Mouse (Mus musculus): ENCODE results near the gene 1700001C19Rik. TPM values are rescaled to one million over a fixed set of nuclear protein-coding genes. Genes with fewer than 3 reads are reported as not detected.
"Not testable (repeated sequence)": the region's sequence is repeated elsewhere in the genome, so short reads cannot be mapped to it uniquely, and the experiment has no call there.

1700001C19Rik gene
- total and polyA plus RNA-seq, 2 experiments: 11.7 to 16.2 TPM

GRCm38 (mm10) chr17:47420195-47420594 lies 17.0 kb downstream of the 1700001C19Rik start:
- H3K4me1 ChIP-seq (ENCODE audit: control insufficient read depth, insufficient read depth, low read length): peaks cover 4% of the 10 kb centered on the region
- DNase-seq (ENCODE audit: extremely low read depth, low read depth, low spot score): no peak
- TF ChIP-seq CTCF (IDR thresholded peaks at IDR 0.05; ENCODE audit: low read depth, low read length) (no peak), POLR2A (IDR thresholded peaks at IDR 0.05; ENCODE audit: extremely low read depth, insufficient read depth, low read length) (no peak)
- no peak overlapping the region for H3K4me3 ChIP-seq (ENCODE audit: insufficient read depth, low read depth, low read length)
- H3K36me3 ChIP-seq (ENCODE audit: control insufficient read depth, insufficient read depth, low read length): no peaks in the 10 kb centered on the region
- no peaks in the 10 kb centered on the region for H3K79me2 ChIP-seq (ENCODE audit: control insufficient read depth, insufficient read depth, low read length)
- H3K27ac ChIP-seq (replicated peaks; ENCODE audit: insufficient read depth, low read depth, low read length): no peak overlapping the region
- no peak overlapping the region for H3K9ac ChIP-seq (ENCODE audit: low read depth, low read length)
- WGBS: 88% methylated on average over 2 of the region's 2 CpGs
- no peaks in the 10 kb centered on the region for H3K27me3 ChIP-seq (ENCODE audit: control insufficient read depth, insufficient read depth, low read length)

- H3K79me2 ChIP-seq (ENCODE audit: control insufficient read depth, insufficient read depth, low read length); H3K4me1 ChIP-seq (ENCODE audit: control insufficient read depth, insufficient read depth, low read length); DNase-seq (ENCODE audit: extremely low read depth, low read depth, low spot score); H3K9ac ChIP-seq (ENCODE audit: low read depth, low read length); H3K4me3 ChIP-seq (ENCODE audit: insufficient read depth, low read depth, low read length); H3K27me3 ChIP-seq (ENCODE audit: control insufficient read depth, insufficient read depth, low read length); H3K27ac ChIP-seq (replicated peaks; ENCODE audit: insufficient read depth, low read depth, low read length); H3K36me3 ChIP-seq (ENCODE audit: control insufficient read depth, insufficient read depth, low read length): not testable (repeated sequence)
- WGBS: 9% methylated on average over 74 of the region's 74 CpGs
These were observed 27.0 kb downstream of the 1700001C19Rik start for GRCm38 (mm10) chr17:47409897-47410861.

- H3K36me3 ChIP-seq (ENCODE audit: control insufficient read depth, insufficient read depth, low read length): no peaks in the 10 kb centered on the region
- H3K27ac ChIP-seq (replicated peaks; ENCODE audit: insufficient read depth, low read depth, low read length): no peak overlapping the region
- H3K79me2 ChIP-seq (ENCODE audit: control insufficient read depth, insufficient read depth, low read length): no peaks in the 10 kb centered on the region
- H3K4me1 ChIP-seq (ENCODE audit: control insufficient read depth, insufficient read depth, low read length): no peaks in the 10 kb centered on the region
- no peak overlapping the region for H3K4me3 ChIP-seq (ENCODE audit: insufficient read depth, low read depth, low read length)
- WGBS: 15% methylated on average over 8 of the region's 8 CpGs
- H3K27me3 ChIP-seq (ENCODE audit: control insufficient read depth, insufficient read depth, low read length): 0 out of 2 replicates have a peak, but pooled peaks cover 3% of the 10 kb centered on the region
- peak; percentile 41 for DNase-seq (ENCODE audit: extremely low read depth, low read depth, low spot score)
- H3K9ac ChIP-seq (ENCODE audit: low read depth, low read length): no peak overlapping the region
- TF ChIP-seq CTCF (IDR thresholded peaks at IDR 0.05; ENCODE audit: low read depth, low read length): peak; percentile 86
- TF ChIP-seq POLR2A (IDR thresholded peaks at IDR 0.05; ENCODE audit: extremely low read depth, insufficient read depth, low read length): no peak
These were observed 28.6 kb downstream of the 1700001C19Rik start for GRCm38 (mm10) chr17:47408558-47408898.

GRCm38 (mm10) chr17:47407717-47408557 lies 29.2 kb downstream of the 1700001C19Rik start:
- Histone ChIP-seq H3K9ac (ENCODE audit: low read depth, low read length) (no peak overlapping the region), H3K27ac (replicated peaks; ENCODE audit: insufficient read depth, low read depth, low read length) (no peak overlapping the region), H3K36me3 (ENCODE audit: control insufficient read depth, insufficient read depth, low read length) (no peaks in the 10 kb centered on the region), H3K4me3 (ENCODE audit: insufficient read depth, low read depth, low read length) (no peak overlapping the region), H3K27me3 (ENCODE audit: control insufficient read depth, insufficient read depth, low read length) (0 out of 2 replicates have a peak, but pooled peaks cover 3% of the 10 kb centered on the region), H3K4me1 (ENCODE audit: control insufficient read depth, insufficient read depth, low read length) (no peaks in the 10 kb centered on the region), H3K79me2 (ENCODE audit: control insufficient read depth, insufficient read depth, low read length) (no peaks in the 10 kb centered on the region)
- 58% methylated on average over 10 of the region's 10 CpGs for WGBS
- DNase-seq (ENCODE audit: extremely low read depth, low read depth, low spot score): no peak
- no peak for TF ChIP-seq CTCF (IDR thresholded peaks at IDR 0.05; ENCODE audit: low read depth, low read length)
- TF ChIP-seq POLR2A (IDR thresholded peaks at IDR 0.05; ENCODE audit: extremely low read depth, insufficient read depth, low read length): no peak

- Histone ChIP-seq H3K4me1 (ENCODE audit: control insufficient read depth, insufficient read depth, low read length) (no peaks in the 10 kb centered on the region), H3K4me3 (ENCODE audit: insufficient read depth, low read depth, low read length) (no peak within 1 kb of the TSS), H3K9ac (ENCODE audit: low read depth, low read length) (no peak within 1 kb of the TSS), H3K27me3 (ENCODE audit: control insufficient read depth, insufficient read depth, low read length) (no peaks in the 10 kb centered on the region), H3K36me3 (ENCODE audit: control insufficient read depth, insufficient read depth, low read length) (no peaks in the 10 kb centered on the region), H3K79me2 (ENCODE audit: control insufficient read depth, insufficient read depth, low read length) (no peaks in the 10 kb centered on the region), H3K27ac (replicated peaks; ENCODE audit: insufficient read depth, low read depth, low read length) (no peak within 1 kb of the TSS)
- DNase-seq (ENCODE audit: extremely low read depth, low read depth, low spot score): no peak
- 58% methylated on average over 10 of the region's 10 CpGs for WGBS
- TF ChIP-seq CTCF (IDR thresholded peaks at IDR 0.05; ENCODE audit: low read depth, low read length) (no peak), POLR2A (IDR thresholded peaks at IDR 0.05; ENCODE audit: extremely low read depth, insufficient read depth, low read length) (no peak)
These were observed 36.7 kb downstream of the 1700001C19Rik start, which contains the start of gene Guca1a for GRCm38 (mm10) chr17:47400451-47400850. TSS of gene Guca1a (minus strand) at chr17:47400584.
